Mouse (Mus musculus) G1E-ER4 (cell line): ENCODE measurements around the gene Rai14. TPM values are rescaled to one million over a fixed set of nuclear protein-coding genes. Genes with fewer than 3 reads are reported as not detected.

ENCODE experiments used
- GATA1 ChIP-seq: IDR thresholded peaks from one replicate; pipeline ENCODE4 v1.8.0; 2012; ENCODE audit warnings: low read length, inconsistent platforms
- polyA plus RNA-seq: library from polyadenylated mRNA; stranded (reverse); fragments of >175 nt; gene quantifications from 2 replicates; pipeline ENCODE4 v1.2.3, GENCODE M21; 2012

Gene Rai14
- polyA plus RNA-seq, 1 experiment, result not detected

GRCm38 (mm10) chr15:10708591-10709272 is 5.7 kb downstream of the Rai14 start:
- no peak for TF ChIP-seq GATA1

- no peak for TF ChIP-seq GATA1
Measured at GRCm38 (mm10) chr15:10707109-10707508, 7.3 kb downstream of the Rai14 start.

GRCm38 (mm10) chr15:10706414-10706813 is 8.0 kb downstream of the Rai14 start:
- no peak for TF ChIP-seq GATA1

GRCm38 (mm10) chr15:10705752-10706151 is 8.7 kb downstream of the Rai14 start:
- no peak for TF ChIP-seq GATA1

- TF ChIP-seq GATA1, result no peak
Measured at GRCm38 (mm10) chr15:10704328-10704727, 10.1 kb downstream of the Rai14 start.

- TF ChIP-seq GATA1, result no peak
Measured at GRCm38 (mm10) chr15:10701571-10701970, 12.9 kb downstream of the Rai14 start.

- TF ChIP-seq GATA1, result no peak
Measured at GRCm38 (mm10) chr15:10700891-10701466, 13.4 kb downstream of the Rai14 start.

- no peak for TF ChIP-seq GATA1
Measured at GRCm38 (mm10) chr15:10696478-10697234, 17.8 kb downstream of the Rai14 start.

GRCm38 (mm10) chr15:10692627-10693026 is 21.8 kb downstream of the Rai14 start:
- TF ChIP-seq GATA1, result no peak

GRCm38 (mm10) chr15:10691481-10691880 is 22.9 kb downstream of the Rai14 start:
- no peak for TF ChIP-seq GATA1

GRCm38 (mm10) chr15:10690973-10691372 is 23.5 kb downstream of the Rai14 start:
- TF ChIP-seq GATA1, result no peak

GRCm38 (mm10) chr15:10690219-10690618 is 24.2 kb downstream of the Rai14 start:
- TF ChIP-seq GATA1, result no peak

GRCm38 (mm10) chr15:10689304-10689703 is 25.1 kb downstream of the Rai14 start:
- TF ChIP-seq GATA1, result no peak

- TF ChIP-seq GATA1, result no peak
Measured at GRCm38 (mm10) chr15:10688686-10689085, 25.7 kb downstream of the Rai14 start.

GRCm38 (mm10) chr15:10687365-10687764 is 27.1 kb downstream of the Rai14 start:
- TF ChIP-seq GATA1, result no peak

- TF ChIP-seq GATA1, result no peak
Measured at GRCm38 (mm10) chr15:10685692-10686430, 28.6 kb downstream of the Rai14 start.
